Mouse (Mus musculus) lung, postnatal 0 days (tissue): Measurements from ENCODE around the gene Arhgef11. TPM values are rescaled to one million over a fixed set of nuclear protein-coding genes. Genes with fewer than 3 reads are reported as not detected.

Experiments used
- ATAC-seq: fragments of 200-750 bp; cut with Nextera tagmentation; 2 replicates; pipeline ENCODE4 v1.8.0; 2017; ENCODE audit warnings: moderate library complexity
- DNase-seq: peaks from one replicate; pipeline ENCODE4 v3.0.0-alpha.2; 2016; ENCODE audit warnings: low spot score
- H3K27ac ChIP-seq: fragments of 300-500 bp; sonication (generic); 2 replicates; pipeline ENCODE4 v1.5.1; 2014; ENCODE audit warnings: antibody characterized with exemption, mild to moderate bottlenecking, low read length, mixed read lengths
- H3K27me3 ChIP-seq: fragments of 300-500 bp; sonication (generic); replicated peaks from 2 replicates; pipeline ENCODE4 v1.6.1; 2014; ENCODE audit warnings: low read length, mixed read lengths; ENCODE audit not compliant: insufficient read depth
- H3K36me3 ChIP-seq: fragments of 300-500 bp; sonication (generic); 2 replicates; pipeline ENCODE4 v1.6.1; 2014; ENCODE audit warnings: low read length, mixed read lengths; ENCODE audit not compliant: insufficient read depth
- H3K4me1 ChIP-seq: fragments of 300-500 bp; sonication (generic); 2 replicates; pipeline ENCODE4 v1.6.1; 2014; ENCODE audit warnings: antibody characterized with exemption, low read depth, low read length, mixed read lengths; ENCODE audit not compliant: insufficient read depth
- H3K4me2 ChIP-seq: fragments of 300-500 bp; sonication (generic); replicated peaks from 2 replicates; pipeline ENCODE4 v1.6.1; 2014; ENCODE audit warnings: low read depth, mild to moderate bottlenecking, low read length, moderate library complexity, mixed read lengths
- H3K4me3 ChIP-seq: fragments of 300-500 bp; sonication (generic); 2 replicates; pipeline ENCODE4 v1.5.1; 2014; ENCODE audit warnings: low read depth, low read length
- H3K9ac ChIP-seq: fragments of 300-500 bp; sonication (generic); replicated peaks from 2 replicates; pipeline ENCODE4 v1.6.1; 2014; ENCODE audit warnings: low read depth, mild to moderate bottlenecking
- H3K9me3 ChIP-seq: fragments of 300-500 bp; sonication (generic); 2 replicates; pipeline ENCODE4 v1.6.1; 2016; ENCODE audit warnings: low read length, mixed read lengths
- CTCF ChIP-seq: IDR thresholded peaks from 2 replicates; pipeline ENCODE4 v1.5.1; 2016; ENCODE audit warnings: antibody characterized with exemption, mild to moderate bottlenecking
- EP300 ChIP-seq: IDR thresholded peaks from 2 replicates; pipeline ENCODE4 v1.6.1; 2016; ENCODE audit warnings: antibody characterized with exemption, mild to moderate bottlenecking, control low read depth
- WGBS: fragments of 180-500 bp; shearing (Covaris S2); extraction: QIAGEN DNeasy Blood & Tissue Kit; methylation state at CpG from one replicate; pipeline ENCODE4 v1.1.7; 2014; 5-methylcytosine and 5-hydroxymethylcytosine counted together
- polyA plus RNA-seq: library from polyadenylated mRNA; unstranded; fragments of >200 nt; fragmentation: Nextera tagmentation; extraction: Ambion mirVana; gene quantifications from 2 replicates; pipeline ENCODE4 v1.2.1, GENCODE M21; 2015

The Arhgef11 gene
- polyA plus RNA-seq, 1 experiment from 2014 or later = 9.8 TPM

GRCm38 (mm10) chr3:87742013-87742412 is 124.7 kb downstream of the Arhgef11 start:
- 73% methylated on average over 3 of the region's 3 CpGs for WGBS
- no peaks in the 10 kb centered on the region for H3K9me3 ChIP-seq
- no peak overlapping the region for H3K27ac ChIP-seq
- no peak overlapping the region for H3K9ac ChIP-seq
- DNase-seq (no peak), ATAC-seq (no peak)
- no peaks in the 10 kb centered on the region for H3K36me3 ChIP-seq
- H3K4me3 ChIP-seq = no peak overlapping the region
- TF ChIP-seq EP300 (no peak), CTCF (no peak)
- H3K4me1 ChIP-seq = peaks cover 3% of the 10 kb centered on the region; the same call in 1 of the 2 replicates
- no peaks in the 10 kb centered on the region for H3K27me3 ChIP-seq
- no peak overlapping the region for H3K4me2 ChIP-seq

GRCm38 (mm10) chr3:87742735-87743134 is 125.4 kb downstream of the Arhgef11 start:
- Histone ChIP-seq H3K27ac (no peak overlapping the region), H3K27me3 (no peaks in the 10 kb centered on the region), H3K4me3 (no peak overlapping the region), H3K4me1 (peaks cover 3% of the 10 kb centered on the region; the same call in 1 of the 2 replicates), H3K36me3 (no peaks in the 10 kb centered on the region), H3K4me2 (no peak overlapping the region), H3K9me3 (no peaks in the 10 kb centered on the region), H3K9ac (no peak overlapping the region)
- WGBS = 82% methylated on average over 16 of the region's 16 CpGs
- DNase-seq (no peak), ATAC-seq (no peak)
- no peak for TF ChIP-seq EP300
- TF ChIP-seq CTCF = no peak

GRCm38 (mm10) chr3:87743927-87744326 is 126.6 kb downstream of the Arhgef11 start:
- H3K27me3 ChIP-seq = no peaks in the 10 kb centered on the region
- DNase-seq (no peak), ATAC-seq (no peak)
- TF ChIP-seq CTCF (no peak), EP300 (no peak)
- H3K9ac ChIP-seq = no peak overlapping the region
- 82% methylated on average over 4 of the region's 4 CpGs for WGBS
- H3K9me3 ChIP-seq = no peaks in the 10 kb centered on the region
- no peak overlapping the region for H3K4me3 ChIP-seq
- H3K4me2 ChIP-seq = no peak overlapping the region
- no peak overlapping the region for H3K27ac ChIP-seq
- peaks cover 3% of the 10 kb centered on the region; the same call in 1 of the 2 replicates for H3K4me1 ChIP-seq
- no peaks in the 10 kb centered on the region for H3K36me3 ChIP-seq

- H3K4me3 ChIP-seq = no peak overlapping the region
- H3K4me1 ChIP-seq = peaks cover 3% of the 10 kb centered on the region; the same call in 1 of the 2 replicates
- peak overlapping the region; percentile 40 for H3K4me2 ChIP-seq
- TF ChIP-seq EP300 = no peak
- TF ChIP-seq CTCF = no peak
- ATAC-seq (peak; percentile 54), DNase-seq (peak; percentile 63)
- 29% methylated on average over 18 of the region's 18 CpGs for WGBS
- H3K27ac ChIP-seq = peak overlapping the region; percentile 47; the same call in 1 of the 2 replicates
- H3K27me3 ChIP-seq = no peaks in the 10 kb centered on the region
- no peaks in the 10 kb centered on the region for H3K9me3 ChIP-seq
- H3K36me3 ChIP-seq = no peaks in the 10 kb centered on the region
- H3K9ac ChIP-seq = no peak overlapping the region
Measured at GRCm38 (mm10) chr3:87745036-87745659, 127.8 kb downstream of the Arhgef11 start.

GRCm38 (mm10) chr3:87748431-87748830 is 131.1 kb downstream of the Arhgef11 start, which contains the start of gene Lrrc71:
Gene Lrrc71 (minus strand): TSS chr3:87748625.
- TF ChIP-seq CTCF = no peak
- no peak for TF ChIP-seq EP300
- ATAC-seq = peak; percentile 55

GRCm38 (mm10) chr3:87749036-87749435 is 131.7 kb downstream of the Arhgef11 start:
- ATAC-seq (peak; percentile 66), DNase-seq (peak; percentile 70)
- H3K27ac ChIP-seq = no peak overlapping the region
- H3K27me3 ChIP-seq = no peaks in the 10 kb centered on the region
- peaks cover 3% of the 10 kb centered on the region; the same call in 1 of the 2 replicates for H3K4me1 ChIP-seq
- H3K4me3 ChIP-seq = no peak overlapping the region
- no peak overlapping the region for H3K4me2 ChIP-seq
- H3K9me3 ChIP-seq = no peaks in the 10 kb centered on the region
- no peak overlapping the region for H3K9ac ChIP-seq
- H3K36me3 ChIP-seq = peaks cover 6% of the 10 kb centered on the region; the same call in 1 of the 2 replicates
- WGBS = 14% methylated on average over 5 of the region's 5 CpGs
- TF ChIP-seq EP300 (no peak), CTCF (peak; percentile 86)

More at GRCm38 (mm10) chr3:87748431-87748830, 131.1 kb downstream of the Arhgef11 start, which contains the start of gene Lrrc71:
- DNase-seq = peak; percentile 33
- Histone ChIP-seq H3K9ac (no peak within 1 kb of the TSS), H3K4me2 (no peak within 1 kb of the TSS), H3K27me3 (no peaks in the 10 kb centered on the region), H3K4me1 (peaks cover 3% of the 10 kb centered on the region; the same call in 1 of the 2 replicates), H3K27ac (no peak within 1 kb of the TSS), H3K9me3 (no peaks in the 10 kb centered on the region), H3K36me3 (peaks cover 6% of the 10 kb centered on the region; the same call in 1 of the 2 replicates), H3K4me3 (no peak within 1 kb of the TSS)
- WGBS = 44% methylated on average over 13 of the region's 13 CpGs
